Mouse (Mus musculus): ENCODE measurements around the gene Ppil6. TPM values are rescaled to one million over a fixed set of nuclear protein-coding genes. Genes with fewer than 3 reads are reported as not detected.
A peak's percentile ranks its signal among the peaks of the same experiment; 100 is the strongest.

Gene Ppil6
- total RNA-seq, 1 experiment from 2014 or later, result not detected

DNA sequence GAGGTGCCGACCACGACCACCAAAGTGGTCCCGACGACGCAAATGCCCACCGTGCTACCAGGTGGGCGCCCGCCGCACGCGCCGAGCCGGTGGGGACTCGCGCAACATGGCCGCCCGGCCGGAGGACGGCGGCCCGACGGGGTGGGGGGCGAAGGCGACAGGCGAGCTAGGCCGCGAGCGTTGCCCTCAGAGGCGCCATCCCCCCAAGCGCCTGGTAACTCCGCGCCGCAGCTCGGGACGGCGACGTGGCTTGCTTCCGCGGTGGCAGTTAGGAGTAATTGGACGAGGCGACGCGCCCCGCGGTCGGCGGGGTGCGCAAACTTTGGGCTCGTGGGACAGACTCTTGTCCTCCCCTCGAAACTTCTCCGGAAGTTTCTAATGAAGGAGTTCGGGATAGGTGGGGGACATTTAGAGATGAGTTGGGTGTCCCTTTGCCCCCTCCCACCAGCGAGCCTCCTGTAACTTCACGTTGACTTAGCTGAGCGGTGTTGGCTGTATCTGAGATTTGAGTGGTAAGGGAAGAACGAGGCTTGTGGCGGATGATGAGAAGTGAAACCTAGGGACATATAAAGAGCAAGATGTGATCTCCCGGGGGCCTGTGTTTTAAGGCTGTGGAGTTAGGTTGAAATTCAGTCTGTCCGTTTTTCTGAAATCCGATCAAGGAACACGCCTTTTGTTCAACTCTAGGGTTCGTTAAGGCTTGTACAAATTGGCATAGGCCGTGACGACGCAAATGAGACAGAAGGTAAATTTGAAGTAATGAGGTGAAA, 29.6 kb downstream of the Ppil6 start:
- no peak for ATAC-seq (ENCODE audit: extremely low read depth, insufficient number of reproducible peaks, low FRiP score, poor library complexity, severe bottlenecking)

DNA sequence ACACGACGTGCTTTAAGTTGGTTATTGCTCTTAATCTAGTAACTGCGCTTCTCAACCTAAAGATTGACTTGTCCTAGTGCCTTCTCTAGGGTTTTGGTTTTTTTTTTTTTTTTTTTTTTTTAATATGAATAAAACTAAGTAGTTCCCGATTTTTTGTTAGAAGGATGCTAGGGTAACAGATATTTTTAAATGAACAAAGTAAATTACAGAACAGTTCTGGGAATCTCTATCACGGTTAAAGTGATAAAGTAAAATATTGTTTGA, 30.1 kb downstream of the Ppil6 start:
- no peak for ATAC-seq (ENCODE audit: extremely low read depth, insufficient number of reproducible peaks, low FRiP score, poor library complexity, severe bottlenecking)

DNA sequence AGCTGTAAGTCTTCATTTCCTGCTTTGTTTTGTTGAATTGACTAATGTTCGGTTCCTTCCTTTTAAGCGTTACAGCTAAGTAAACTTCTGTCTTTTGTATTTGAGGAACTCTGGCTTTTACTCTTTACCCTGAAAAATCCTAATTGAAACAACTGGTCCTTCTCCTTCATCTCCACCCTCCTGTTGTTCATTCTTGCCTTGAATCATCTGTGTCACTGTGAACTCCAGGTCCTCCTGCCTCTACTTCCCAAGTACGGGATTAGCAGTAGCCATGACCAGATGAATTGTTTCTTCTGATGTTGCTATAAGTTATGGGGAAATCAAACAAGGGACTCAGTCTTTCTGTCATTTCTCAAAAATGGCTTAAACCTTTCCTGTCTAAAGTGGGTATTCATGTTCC, 33.1 kb downstream of the Ppil6 start:
- no peak for ATAC-seq (ENCODE audit: extremely low read depth, insufficient number of reproducible peaks, low FRiP score, poor library complexity, severe bottlenecking)

DNA sequence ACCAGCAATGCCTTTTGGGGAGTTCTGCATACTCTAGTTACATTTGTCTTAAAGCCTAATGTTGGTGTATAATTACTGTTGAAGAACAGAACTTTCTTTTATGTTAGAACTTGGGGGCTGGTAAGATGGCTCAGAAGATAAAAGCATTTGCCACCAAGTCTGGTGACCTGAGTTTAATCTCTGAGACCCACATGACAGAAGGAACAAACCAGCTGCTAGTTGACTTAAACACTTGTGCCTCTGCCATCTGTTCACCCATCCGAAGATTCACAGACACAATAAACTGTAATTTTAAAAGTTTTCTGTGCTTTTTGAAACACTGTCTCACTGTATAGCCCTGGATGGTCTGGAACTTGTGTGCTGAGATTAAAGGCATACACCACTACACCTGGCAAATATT, 35.5 kb downstream of the Ppil6 start:
- no peak for ATAC-seq (ENCODE audit: extremely low read depth, insufficient number of reproducible peaks, low FRiP score, poor library complexity, severe bottlenecking)

DNA sequence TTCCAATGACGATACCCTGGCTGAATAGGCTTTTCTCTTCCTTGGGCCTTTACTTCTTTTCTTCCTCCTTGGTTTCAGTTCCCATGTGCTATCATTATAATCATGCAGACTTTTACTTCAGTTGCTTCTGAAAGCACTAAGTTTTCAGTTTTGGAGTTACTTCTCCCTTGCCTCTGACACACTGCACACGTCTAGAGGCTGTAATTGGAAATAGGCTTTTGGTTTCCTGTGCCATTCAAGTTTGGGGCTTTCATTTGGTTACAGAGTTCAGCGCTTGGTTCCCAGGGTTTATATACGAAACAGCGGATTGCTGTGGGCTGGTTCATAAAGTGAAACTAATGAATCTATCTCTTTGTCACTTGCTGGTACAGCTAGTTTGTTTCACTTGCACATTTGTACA, 39.7 kb downstream of the Ppil6 start:
- no peak for ATAC-seq (ENCODE audit: extremely low read depth, insufficient number of reproducible peaks, low FRiP score, poor library complexity, severe bottlenecking)

DNA sequence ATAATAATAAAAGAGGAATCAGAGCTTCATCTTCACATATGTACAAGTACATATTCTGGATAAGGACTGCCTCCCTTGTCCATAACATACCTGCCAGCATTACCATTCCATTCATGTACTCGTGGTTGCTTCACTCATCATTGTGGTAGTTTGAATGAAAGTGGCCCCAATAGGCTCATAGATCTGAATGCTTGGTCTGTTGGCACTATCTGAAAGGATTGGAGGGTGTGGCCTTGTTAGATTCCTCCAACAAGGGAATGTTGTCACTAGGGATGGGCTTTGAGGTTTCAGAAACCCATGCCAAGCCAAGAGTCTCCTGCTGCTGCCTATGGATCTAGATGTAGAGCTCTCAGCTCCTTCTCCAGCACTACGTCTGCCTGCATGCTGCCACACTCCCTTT, 45.8 kb downstream of the Ppil6 start:
- ATAC-seq (ENCODE audit: extremely low read depth, insufficient number of reproducible peaks, low FRiP score, poor library complexity, severe bottlenecking), result no peak

DNA sequence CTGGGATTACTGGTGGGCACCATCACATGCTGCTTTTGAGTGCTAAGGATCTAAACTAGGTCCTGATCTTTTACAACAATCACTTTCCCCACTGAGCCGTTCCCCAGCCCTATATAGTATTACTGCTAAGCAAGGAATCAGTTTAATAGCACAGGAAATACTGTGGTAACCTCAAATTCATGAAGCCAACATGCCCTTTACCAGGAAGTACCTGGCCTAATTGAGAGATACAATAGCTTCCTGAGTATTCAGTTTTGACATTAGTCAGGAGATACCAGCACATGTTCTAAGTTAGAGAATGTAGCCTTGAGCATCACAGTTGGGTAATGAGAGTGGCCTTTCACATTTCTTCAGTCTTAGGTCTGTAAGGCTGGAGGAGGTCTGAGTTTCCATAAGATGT, 46.5 kb downstream of the Ppil6 start:
- ATAC-seq (ENCODE audit: extremely low read depth, insufficient number of reproducible peaks, low FRiP score, poor library complexity, severe bottlenecking), result no peak

DNA sequence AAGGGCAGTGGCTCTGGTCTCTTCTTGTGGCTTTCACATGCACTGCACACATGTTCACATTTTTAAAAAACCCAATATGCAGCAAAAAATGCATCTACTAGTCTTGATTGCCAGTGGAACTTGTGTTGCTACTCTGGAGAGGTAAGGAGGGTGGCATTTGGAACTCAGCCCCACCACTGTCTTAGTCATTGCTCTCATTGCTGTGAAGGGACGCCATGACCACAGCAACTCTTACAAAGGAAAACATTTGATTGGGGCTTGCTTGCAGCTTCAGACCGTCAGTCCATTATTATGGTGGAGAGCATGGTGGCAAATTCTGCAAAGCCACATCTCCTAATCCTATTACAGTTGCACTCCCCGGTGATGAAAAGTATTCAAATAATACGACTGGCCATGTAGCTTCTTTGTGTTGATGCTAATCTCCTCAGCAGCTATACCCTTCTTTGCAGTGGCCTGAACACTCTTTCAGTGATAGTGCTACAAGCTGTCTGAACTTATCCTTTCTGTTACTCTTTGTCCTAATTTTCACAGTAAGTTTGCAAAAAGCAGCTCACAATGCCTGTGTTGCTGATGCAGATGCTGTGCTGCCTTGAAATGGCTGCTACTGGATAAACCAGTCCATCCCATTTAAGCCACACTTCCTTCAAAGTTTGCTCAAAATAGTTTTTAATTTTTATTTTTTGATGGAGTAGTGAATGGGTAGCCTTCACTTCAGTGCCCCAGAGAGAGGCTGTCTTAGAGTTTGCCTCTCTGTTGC, 47.2 kb downstream of the Ppil6 start:
- ATAC-seq (ENCODE audit: extremely low read depth, insufficient number of reproducible peaks, low FRiP score, poor library complexity, severe bottlenecking), result no peak

DNA sequence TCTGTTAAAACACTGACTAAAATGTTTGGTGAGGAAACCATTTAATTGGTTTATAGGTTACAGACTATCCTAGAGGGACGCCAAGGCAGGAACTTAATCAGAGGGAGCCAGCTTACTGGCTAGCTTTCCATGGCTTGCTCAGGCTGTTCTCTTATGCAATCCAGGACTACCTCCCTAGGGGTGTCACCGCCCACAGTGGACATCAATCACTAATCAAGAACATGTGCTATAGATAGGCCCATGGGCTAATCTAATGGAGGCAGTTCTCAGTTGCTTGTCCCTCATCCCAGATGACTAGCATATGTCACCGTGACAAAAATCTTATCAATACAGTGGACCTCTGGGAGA, 47.7 kb downstream of the Ppil6 start:
- no peak for ATAC-seq (ENCODE audit: extremely low read depth, insufficient number of reproducible peaks, low FRiP score, poor library complexity, severe bottlenecking)

DNA sequence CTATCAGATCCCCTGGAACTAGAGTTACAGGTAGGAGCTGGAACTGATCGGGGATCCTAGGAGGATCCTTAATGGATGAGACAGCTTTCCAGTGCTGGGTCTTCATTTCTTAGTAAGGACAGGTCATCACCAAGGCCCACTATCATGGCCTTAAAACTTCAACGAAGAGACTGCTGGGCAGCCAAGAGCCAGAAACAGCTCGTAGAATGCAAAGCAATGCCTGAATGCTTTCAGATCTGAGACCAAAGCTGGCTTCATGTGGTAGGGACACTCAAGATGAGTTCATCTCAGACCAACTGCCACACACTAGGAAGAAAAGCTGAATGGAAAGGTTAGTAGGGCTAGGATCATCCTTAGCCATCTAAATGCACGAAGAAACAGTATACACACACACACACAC, 48.7 kb downstream of the Ppil6 start:
- no peak for ATAC-seq (ENCODE audit: extremely low read depth, insufficient number of reproducible peaks, low FRiP score, poor library complexity, severe bottlenecking)

DNA sequence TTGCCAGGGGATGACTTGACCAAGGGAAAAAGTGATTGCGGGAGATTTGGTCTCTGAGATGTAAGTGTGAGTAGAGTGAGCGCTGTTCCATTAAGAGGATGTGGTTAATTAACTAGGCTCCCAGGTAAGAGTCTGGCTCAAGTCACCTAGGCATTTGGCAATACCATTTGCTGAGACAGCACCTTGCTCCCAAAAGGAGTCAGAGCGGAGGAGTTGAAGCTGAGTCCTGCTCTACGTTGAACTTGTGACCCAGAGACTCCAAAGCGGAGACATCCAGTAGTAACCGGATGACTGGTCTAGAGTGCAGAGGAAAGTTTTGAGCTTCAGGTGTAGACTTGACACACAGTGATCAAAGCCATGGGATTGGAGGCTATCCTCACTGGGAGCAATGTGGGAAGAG, 51.8 kb downstream of the Ppil6 start:
- no peak for ATAC-seq (ENCODE audit: extremely low read depth, insufficient number of reproducible peaks, low FRiP score, poor library complexity, severe bottlenecking)

DNA sequence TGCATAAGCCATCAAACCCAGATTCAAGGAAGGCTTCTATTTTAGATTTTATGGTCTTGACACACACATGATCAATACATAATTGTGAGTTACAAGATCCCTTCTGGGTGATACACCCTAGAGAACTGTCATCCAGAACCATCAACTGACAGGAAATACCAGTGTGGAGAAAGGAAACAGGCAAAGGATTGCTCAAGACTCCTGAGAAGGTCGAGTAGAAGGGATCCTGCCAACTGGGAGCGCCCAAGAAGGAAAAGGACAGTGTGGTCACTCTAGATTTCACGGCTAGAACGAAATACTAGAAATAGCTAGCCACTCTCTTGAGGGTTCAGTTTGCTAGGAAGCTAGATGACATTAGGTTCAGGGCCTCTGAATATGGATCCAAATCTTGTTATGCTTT, 53.2 kb downstream of the Ppil6 start:
- ATAC-seq (ENCODE audit: extremely low read depth, insufficient number of reproducible peaks, low FRiP score, poor library complexity, severe bottlenecking), result no peak

DNA sequence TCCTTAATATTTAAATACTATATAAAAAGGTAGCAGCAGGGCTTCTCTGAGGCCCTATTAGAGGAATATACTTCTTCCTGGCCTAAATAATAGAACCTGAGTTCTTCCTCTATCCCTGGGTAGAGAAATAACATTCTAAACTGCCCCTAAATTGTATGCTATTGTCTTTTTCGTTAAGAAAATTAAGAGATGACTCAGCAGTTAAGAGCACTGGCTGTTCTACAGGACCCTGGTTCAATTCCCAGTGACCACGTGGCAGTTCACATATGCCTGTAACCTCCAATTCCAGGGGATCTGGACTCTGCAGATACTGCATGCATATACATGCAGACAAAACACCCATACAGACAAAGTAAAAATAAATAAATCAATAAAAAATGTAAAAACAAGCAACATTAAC, 53.6 kb downstream of the Ppil6 start:
- no peak for ATAC-seq (ENCODE audit: extremely low read depth, insufficient number of reproducible peaks, low FRiP score, poor library complexity, severe bottlenecking)

DNA sequence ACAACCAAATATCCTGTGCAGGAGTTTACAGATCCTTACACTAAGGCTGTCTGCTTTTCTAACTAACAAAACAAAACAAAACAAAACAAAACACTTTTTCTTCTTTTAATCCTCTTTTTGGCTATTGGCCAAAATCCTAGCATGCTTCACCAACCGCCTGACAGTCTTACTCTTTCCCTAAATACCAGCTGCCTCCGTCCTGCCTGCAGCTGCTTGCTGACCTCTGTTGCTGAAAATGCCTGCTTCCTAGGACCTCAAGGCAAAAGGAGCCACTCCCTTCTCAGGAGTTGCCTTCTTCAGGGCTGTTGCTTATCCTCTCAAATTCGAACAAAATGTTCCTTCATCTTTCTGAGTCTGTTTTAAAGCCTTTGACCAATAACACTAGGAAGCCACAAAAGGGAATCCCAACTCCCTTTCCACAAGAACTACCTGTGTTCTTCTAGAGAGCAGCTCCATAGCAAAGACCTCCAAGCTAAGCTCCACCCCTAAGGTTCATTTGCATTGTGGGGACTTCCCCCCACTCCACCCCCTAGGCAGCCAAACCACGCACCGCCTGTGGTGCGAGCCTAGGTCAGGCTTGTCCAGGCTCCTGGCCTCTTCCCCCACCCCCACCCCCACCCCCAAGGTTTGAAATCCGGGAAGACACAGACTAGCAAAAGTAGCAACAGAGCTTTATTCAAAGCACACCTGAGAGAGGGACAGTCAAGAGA, 54.4 kb downstream of the Ppil6 start:
- ATAC-seq (ENCODE audit: extremely low read depth, insufficient number of reproducible peaks, low FRiP score, poor library complexity, severe bottlenecking), result 0 out of 2 replicates have a peak, but pooled peaks have one; percentile 51

DNA sequence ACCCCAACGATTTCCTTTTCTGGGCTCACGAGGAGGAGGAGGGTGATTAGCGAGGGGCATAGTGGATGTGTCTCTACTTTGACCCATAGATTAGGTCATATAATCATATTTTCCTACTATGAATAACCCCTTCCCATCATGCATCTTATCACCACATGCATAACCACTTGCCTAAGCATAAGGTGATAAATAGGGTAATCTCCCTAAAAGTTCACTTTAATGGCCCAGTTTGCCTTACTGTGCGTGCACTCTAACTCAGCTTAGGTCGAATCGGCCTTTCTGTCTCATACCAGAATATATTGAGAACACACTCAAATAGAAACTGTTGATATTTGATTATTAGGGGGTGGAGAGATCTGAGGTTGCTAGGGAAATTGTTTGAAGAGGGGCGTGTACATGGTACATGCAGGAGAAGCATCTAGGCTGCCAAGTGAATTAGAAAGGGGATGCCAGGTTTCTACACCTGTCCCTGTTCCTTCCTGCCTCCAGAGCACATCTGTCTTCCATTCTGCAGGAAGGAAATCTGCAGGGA, 55.1 kb downstream of the Ppil6 start:
- no peak for ATAC-seq (ENCODE audit: extremely low read depth, insufficient number of reproducible peaks, low FRiP score, poor library complexity, severe bottlenecking)

DNA sequence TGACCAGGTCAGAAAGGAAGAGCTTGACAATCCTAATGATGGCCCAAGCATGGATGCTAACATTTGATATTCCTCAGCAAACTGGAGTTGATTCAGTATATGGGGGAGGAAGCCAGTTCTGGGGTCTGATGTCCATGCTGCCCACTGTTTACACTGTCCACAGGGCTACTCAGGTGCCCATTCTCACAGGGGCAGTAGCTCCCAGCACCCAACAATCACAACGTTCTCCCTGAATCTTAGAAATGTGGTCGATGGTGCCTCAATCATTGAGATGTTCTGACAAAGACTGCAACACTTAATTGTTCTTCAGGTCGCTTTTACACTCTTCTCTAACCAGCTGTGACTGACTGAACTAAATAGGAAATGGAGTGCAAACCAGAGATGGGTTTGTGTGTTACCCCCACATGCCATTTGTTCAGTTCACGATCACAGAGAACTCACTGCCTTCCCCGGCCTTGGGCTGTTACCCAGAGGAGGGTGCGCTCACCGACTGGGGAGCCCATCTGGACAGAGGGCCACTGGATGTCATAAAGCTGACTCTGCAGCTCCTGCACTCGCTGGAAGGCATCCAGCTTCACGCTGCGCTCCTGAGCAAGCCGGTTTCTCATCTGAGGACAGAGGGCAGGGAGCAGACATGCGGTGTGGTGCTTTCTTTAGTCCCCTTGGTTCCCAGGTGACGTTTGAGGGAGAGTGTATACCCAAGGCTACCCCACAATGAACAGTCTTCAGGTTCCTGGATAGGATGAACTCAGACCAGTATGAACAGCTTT, 56.3 kb downstream of the Ppil6 start:
- ATAC-seq (ENCODE audit: extremely low read depth, insufficient number of reproducible peaks, low FRiP score, poor library complexity, severe bottlenecking), result no peak

DNA sequence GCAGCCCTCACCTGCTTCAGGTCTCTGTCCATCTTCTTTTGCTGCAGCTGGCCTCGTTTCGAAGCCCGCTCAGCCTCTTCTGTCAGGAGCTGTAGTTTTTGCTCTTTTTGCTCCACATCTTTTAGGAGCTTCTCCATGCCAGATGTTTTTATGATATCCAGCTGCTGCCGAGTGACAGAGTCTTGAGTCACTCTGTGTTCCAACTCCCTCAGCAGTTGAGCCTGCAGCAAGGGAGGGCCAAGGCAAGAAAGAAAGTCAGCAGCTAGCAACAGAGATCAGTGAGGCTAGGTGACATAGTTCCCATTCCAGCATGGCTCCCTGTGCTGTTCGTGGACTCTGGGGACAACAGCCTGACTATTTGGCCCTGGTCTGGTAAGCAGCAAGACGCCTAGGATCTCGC, 60.5 kb downstream of the Ppil6 start:
- ATAC-seq (ENCODE audit: extremely low read depth, insufficient number of reproducible peaks, low FRiP score, poor library complexity, severe bottlenecking), result no peak

DNA sequence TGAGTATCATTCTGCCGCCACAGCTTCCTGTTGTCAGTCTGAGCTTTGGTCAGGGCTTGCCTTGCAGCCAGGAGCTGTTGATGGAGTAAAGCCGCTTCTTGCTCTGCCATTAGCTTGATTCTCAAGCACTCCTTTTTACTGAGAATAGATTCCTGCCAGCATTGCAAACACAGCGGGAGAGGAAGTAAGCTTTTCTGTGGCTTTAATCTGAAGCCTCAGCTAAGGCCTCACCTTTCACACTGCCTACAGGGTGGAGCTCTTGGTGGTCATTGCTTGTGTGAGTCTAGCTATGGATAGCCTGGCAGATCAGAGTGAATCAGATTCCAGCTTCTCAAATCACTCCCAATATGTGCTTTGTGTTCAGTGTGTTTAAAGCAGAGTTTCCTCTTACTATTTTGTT, 62.1 kb downstream of the Ppil6 start:
- no peak for ATAC-seq (ENCODE audit: extremely low read depth, insufficient number of reproducible peaks, low FRiP score, poor library complexity, severe bottlenecking)

DNA sequence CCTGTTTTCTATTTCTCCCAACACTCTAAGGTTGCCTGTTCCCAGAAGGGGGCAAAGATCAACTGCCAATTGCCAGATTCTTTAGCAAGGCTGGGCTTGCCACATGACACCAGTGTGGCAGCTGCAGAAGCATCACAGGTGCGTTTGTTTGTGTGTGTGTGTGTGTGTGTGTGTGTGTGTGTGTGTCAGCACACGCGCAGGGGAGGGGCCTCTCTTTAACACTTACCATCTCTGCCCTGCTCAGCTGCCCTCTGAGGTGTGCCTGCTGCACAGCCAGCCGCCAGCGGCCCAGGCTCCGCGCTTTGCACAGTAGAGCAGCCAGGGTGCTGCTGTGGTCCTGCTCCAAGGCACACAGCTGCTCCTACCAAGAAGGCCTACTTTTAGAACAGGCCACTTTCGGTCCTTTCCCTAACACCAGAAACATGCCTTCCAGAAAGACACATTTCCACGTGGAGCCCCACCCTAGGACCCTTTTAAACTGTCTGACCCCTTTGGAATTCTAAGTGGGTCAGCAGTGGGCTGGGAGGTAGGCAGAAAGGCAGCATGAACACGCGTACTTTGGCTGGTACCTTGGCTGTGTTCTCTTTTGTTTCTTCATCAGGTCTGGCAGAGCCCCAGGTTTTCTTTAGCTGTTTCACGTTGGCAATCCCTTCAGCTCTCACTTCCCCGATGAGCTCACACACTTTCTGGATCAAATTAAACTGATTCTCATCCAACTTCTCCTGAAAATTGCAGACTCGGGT, 62.8 kb downstream of the Ppil6 start:
- 0 out of 2 replicates have a peak, but pooled peaks have one; percentile 28 for ATAC-seq (ENCODE audit: extremely low read depth, insufficient number of reproducible peaks, low FRiP score, poor library complexity, severe bottlenecking)
